Mouse (Mus musculus) forebrain, postnatal 0 days (tissue): ENCODE measurements at regions not wholly inside any gene's neighbourhood (a gene's known extent, or its start where the extent isn't known, plus 50 kb on each side); places are given as distances from the start of the nearest gene placed in this dataset.

Experiments
- ATAC-seq: fragments of 200-750 bp; cut with Nextera tagmentation; 2 replicates; pipeline ENCODE4 v1.8.0; 2017; ENCODE audit warnings: mild to moderate bottlenecking, moderate library complexity
- DNase-seq: peaks from one replicate; pipeline ENCODE4 v3.0.0-alpha.2; 2015
- H3K27ac ChIP-seq: fragments of 300-500 bp; sonication (generic); 2 replicates; pipeline ENCODE4 v1.5.1; 2014; ENCODE audit warnings: low read depth, mild to moderate bottlenecking, antibody characterized with exemption, low read length, moderate library complexity, mixed read lengths
- H3K27me3 ChIP-seq: fragments of 300-500 bp; sonication (generic); 2 replicates; pipeline ENCODE4 v1.6.1; 2014; ENCODE audit warnings: mild to moderate bottlenecking, low read length, mixed read lengths; ENCODE audit not compliant: insufficient read depth
- H3K36me3 ChIP-seq: fragments of 300-500 bp; sonication (generic); 2 replicates; pipeline ENCODE4 v1.6.1; 2014; ENCODE audit warnings: mild to moderate bottlenecking, moderate library complexity; ENCODE audit not compliant: insufficient read depth
- H3K4me1 ChIP-seq: fragments of 300-500 bp; sonication (generic); 2 replicates; pipeline ENCODE4 v1.6.1; 2014; ENCODE audit warnings: antibody characterized with exemption; ENCODE audit not compliant: insufficient read depth
- H3K4me2 ChIP-seq: fragments of 300-500 bp; sonication (generic); 2 replicates; pipeline ENCODE4 v1.6.1; 2014; ENCODE audit warnings: low read depth, mild to moderate bottlenecking, moderate library complexity
- H3K4me3 ChIP-seq: fragments of 300-500 bp; sonication (generic); 2 replicates; pipeline ENCODE4 v1.5.1; 2014; ENCODE audit warnings: low read depth, low read length, mixed read lengths
- H3K9ac ChIP-seq: fragments of 300-500 bp; sonication (generic); 2 replicates; pipeline ENCODE4 v1.6.1; 2014; ENCODE audit warnings: mild to moderate bottlenecking
- H3K9me3 ChIP-seq: fragments of 300-500 bp; sonication (generic); 2 replicates; pipeline ENCODE4 v1.6.1; 2016; ENCODE audit warnings: low read length
- CTCF ChIP-seq: sonication (generic); IDR thresholded peaks from 2 replicates; pipeline ENCODE4 v1.5.1; 2016; ENCODE audit warnings: antibody characterized with exemption, control low read depth, low read depth
- WGBS: fragments of 180-500 bp; shearing (Covaris S2); extraction: QIAGEN DNeasy Blood & Tissue Kit; methylation state at CpG from one replicate; pipeline ENCODE4 v1.1.7; 2014; 5-methylcytosine and 5-hydroxymethylcytosine counted together

- WGBS, result 71% methylated on average over 6 of the region's 6 CpGs
- ATAC-seq, result no peak
Measured at GRCm38 (mm10) chr11:111688186-111688860, 622.4 kb downstream of the Kcnj2 start.

GRCm38 (mm10) chr11:111689899-111690298, 623.9 kb downstream of the Kcnj2 start:
- DNase-seq (no peak), ATAC-seq (no peak)
- H3K4me1 ChIP-seq, result no peaks in the 10 kb centered on the region
- H3K4me3 ChIP-seq, result no peak overlapping the region
- whole genome bisulfite sequencing, result 78% methylated on average over 2 of the region's 2 CpGs
- no peak overlapping the region for H3K9ac ChIP-seq
- no peaks in the 10 kb centered on the region for H3K36me3 ChIP-seq
- no peak overlapping the region for H3K27ac ChIP-seq
- no peaks in the 10 kb centered on the region for H3K9me3 ChIP-seq
- no peak for TF ChIP-seq CTCF
- no peaks in the 10 kb centered on the region for H3K27me3 ChIP-seq
- H3K4me2 ChIP-seq, result no peak overlapping the region

More at GRCm38 (mm10) chr11:111688186-111688860, 622.4 kb downstream of the Kcnj2 start:
- no peaks in the 10 kb centered on the region for H3K36me3 ChIP-seq
- TF ChIP-seq CTCF, result no peak
- no peak overlapping the region for H3K4me3 ChIP-seq
- H3K27ac ChIP-seq, result no peak overlapping the region
- H3K4me1 ChIP-seq, result no peaks in the 10 kb centered on the region
- no peaks in the 10 kb centered on the region for H3K9me3 ChIP-seq
- no peak overlapping the region for H3K9ac ChIP-seq
- no peaks in the 10 kb centered on the region for H3K27me3 ChIP-seq
- DNase-seq, result no peak
- H3K4me2 ChIP-seq, result no peak overlapping the region

- DNase-seq (no peak), ATAC-seq (no peak)
- no peak overlapping the region for H3K9ac ChIP-seq
- no peaks in the 10 kb centered on the region for H3K36me3 ChIP-seq
- H3K27ac ChIP-seq, result no peak overlapping the region
- H3K27me3 ChIP-seq, result no peaks in the 10 kb centered on the region
- TF ChIP-seq CTCF, result no peak
- 95% methylated on average over 2 of the region's 2 CpGs for WGBS
- no peaks in the 10 kb centered on the region for H3K4me1 ChIP-seq
- no peak overlapping the region for H3K4me3 ChIP-seq
- no peaks in the 10 kb centered on the region for H3K9me3 ChIP-seq
- no peak overlapping the region for H3K4me2 ChIP-seq
Measured at GRCm38 (mm10) chr11:111691512-111691911, 625.5 kb downstream of the Kcnj2 start.

GRCm38 (mm10) chr11:111696668-111697067, 630.7 kb downstream of the Kcnj2 start:
- ATAC-seq (no peak), DNase-seq (no peak)
- no peaks in the 10 kb centered on the region for H3K4me1 ChIP-seq
- no peaks in the 10 kb centered on the region for H3K9me3 ChIP-seq
- H3K27ac ChIP-seq, result no peak overlapping the region
- WGBS, result 92% methylated on average over 2 of the region's 2 CpGs
- no peaks in the 10 kb centered on the region for H3K36me3 ChIP-seq
- no peak overlapping the region for H3K4me3 ChIP-seq
- H3K27me3 ChIP-seq, result no peaks in the 10 kb centered on the region
- H3K4me2 ChIP-seq, result no peak overlapping the region
- no peak overlapping the region for H3K9ac ChIP-seq
- no peak for TF ChIP-seq CTCF

GRCm38 (mm10) chr11:111699862-111700261, 633.9 kb downstream of the Kcnj2 start:
- no peak overlapping the region for H3K4me2 ChIP-seq
- DNase-seq (peak; percentile 52), ATAC-seq (no peak)
- H3K4me1 ChIP-seq, result no peaks in the 10 kb centered on the region
- no peaks in the 10 kb centered on the region for H3K36me3 ChIP-seq
- no peaks in the 10 kb centered on the region for H3K27me3 ChIP-seq
- no peak for TF ChIP-seq CTCF
- H3K4me3 ChIP-seq, result no peak overlapping the region
- no peaks in the 10 kb centered on the region for H3K9me3 ChIP-seq
- no peak overlapping the region for H3K9ac ChIP-seq
- WGBS, result 69% methylated on average over 3 of the region's 3 CpGs
- no peak overlapping the region for H3K27ac ChIP-seq

- Histone ChIP-seq H3K27ac (no peak overlapping the region), H3K27me3 (no peaks in the 10 kb centered on the region), H3K9ac (no peak overlapping the region), H3K4me3 (no peak overlapping the region), H3K4me2 (no peak overlapping the region), H3K4me1 (no peaks in the 10 kb centered on the region), H3K9me3 (no peaks in the 10 kb centered on the region), H3K36me3 (no peaks in the 10 kb centered on the region)
- DNase-seq (no peak), ATAC-seq (no peak)
- WGBS, result 53% methylated on average over 4 of the region's 4 CpGs
- TF ChIP-seq CTCF, result no peak
Measured at GRCm38 (mm10) chr11:111706882-111707281, 640.9 kb downstream of the Kcnj2 start.

- H3K27me3 ChIP-seq, result no peaks in the 10 kb centered on the region
- no peak for DNase-seq
- 79% methylated on average over 5 of the region's 5 CpGs for WGBS
Measured at GRCm38 (mm10) chr11:111715401-111715800, 649.4 kb downstream of the Kcnj2 start.

More at GRCm38 (mm10) chr11:111715401-111715800, 649.4 kb downstream of the Kcnj2 start:
- Histone ChIP-seq H3K4me1 (no peaks in the 10 kb centered on the region), H3K4me2 (no peak overlapping the region), H3K36me3 (no peaks in the 10 kb centered on the region), H3K27ac (no peak overlapping the region), H3K4me3 (no peak overlapping the region), H3K9ac (no peak overlapping the region), H3K9me3 (no peaks in the 10 kb centered on the region)
- ATAC-seq, result no peak
- TF ChIP-seq CTCF, result no peak
